Mouse (Mus musculus): Measurements from ENCODE around the gene Tnfsf13. TPM values are rescaled to one million over a fixed set of nuclear protein-coding genes. Genes with fewer than 3 reads are reported as not detected.

The Tnfsf13 gene
- total RNA-seq, 1 experiment, result 8.6 TPM

DNA sequence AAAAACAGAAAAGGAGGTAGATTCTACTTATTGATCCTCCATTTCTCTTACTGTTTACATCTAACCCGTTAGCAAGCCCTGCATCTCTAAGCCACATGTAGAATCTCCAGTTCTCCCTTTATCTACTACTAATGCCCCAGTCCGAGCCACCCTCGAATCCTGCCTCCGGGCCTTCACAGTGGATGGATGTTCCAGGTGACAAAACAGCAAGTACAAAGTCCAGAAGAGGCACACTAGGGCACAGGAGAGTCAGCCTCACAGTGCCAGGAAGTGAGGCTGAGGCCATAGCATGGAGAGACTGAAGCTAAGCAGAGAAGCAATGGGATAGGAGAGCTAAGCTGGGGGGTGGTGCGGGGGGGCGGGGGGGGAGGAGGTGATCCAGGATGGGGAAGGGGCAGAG is 7.3 kb upstream of the Tnfsf13 start:
- Histone ChIP-seq H3K9ac (ENCODE audit: insufficient read depth, low read depth, low read length, poor library complexity, severe bottlenecking) (no peak overlapping the region), H3K36me3 (ENCODE audit: control insufficient read depth, insufficient read depth, low read length, poor library complexity, severe bottlenecking) (peaks cover 8% of the 10 kb centered on the region; the same call in 1 of the 2 replicates), H3K4me3 (ENCODE audit: insufficient read depth in 1 of 2, low read depth in 1 of 2, low read length in 2 of 2, poor library complexity in 1 of 2, severe bottlenecking in 1 of 2) (no peak overlapping the region), H3K9me3 (ENCODE audit: control insufficient read depth, insufficient read depth, low read depth, low read length) (no peaks in the 10 kb centered on the region), H3K4me1 (ENCODE audit: control insufficient read depth in 2 of 2, insufficient read depth in 2 of 2, low read length in 2 of 2, poor library complexity in 1 of 2) (peaks cover 12 to 35% of the 10 kb centered on the region in 2 experiments), H3K27ac (ENCODE audit: insufficient read depth, low read depth, low read length, poor library complexity, severe bottlenecking) (no peak overlapping the region)
- no peak for TF ChIP-seq ZNF384 (IDR thresholded peaks at IDR 0.05; ENCODE audit: low read depth, low read length)
- no peak for TF ChIP-seq CHD2 (IDR thresholded peaks at IDR 0.05; ENCODE audit: low read depth, low read length)
- no peak for TF ChIP-seq MAFK (IDR thresholded peaks at IDR 0.05; ENCODE audit: insufficient read depth, low read depth, low read length)
- TF ChIP-seq ZC3H11A (IDR thresholded peaks at IDR 0.05; ENCODE audit: borderline replicate concordance, low read depth, low read length), result no peak
- TF ChIP-seq HCFC1 (IDR thresholded peaks at IDR 0.05; ENCODE audit: borderline replicate concordance, insufficient read depth, low read length), result no peak
- DNase-seq (ENCODE audit: low read depth, low spot score), result no peak
- in situ Hi-C loops (cut with MboI; ENCODE audit: low sequenced_read_pairs in 2 of 2, unreplicated experiment in 2 of 2), result no loop called here

DNA sequence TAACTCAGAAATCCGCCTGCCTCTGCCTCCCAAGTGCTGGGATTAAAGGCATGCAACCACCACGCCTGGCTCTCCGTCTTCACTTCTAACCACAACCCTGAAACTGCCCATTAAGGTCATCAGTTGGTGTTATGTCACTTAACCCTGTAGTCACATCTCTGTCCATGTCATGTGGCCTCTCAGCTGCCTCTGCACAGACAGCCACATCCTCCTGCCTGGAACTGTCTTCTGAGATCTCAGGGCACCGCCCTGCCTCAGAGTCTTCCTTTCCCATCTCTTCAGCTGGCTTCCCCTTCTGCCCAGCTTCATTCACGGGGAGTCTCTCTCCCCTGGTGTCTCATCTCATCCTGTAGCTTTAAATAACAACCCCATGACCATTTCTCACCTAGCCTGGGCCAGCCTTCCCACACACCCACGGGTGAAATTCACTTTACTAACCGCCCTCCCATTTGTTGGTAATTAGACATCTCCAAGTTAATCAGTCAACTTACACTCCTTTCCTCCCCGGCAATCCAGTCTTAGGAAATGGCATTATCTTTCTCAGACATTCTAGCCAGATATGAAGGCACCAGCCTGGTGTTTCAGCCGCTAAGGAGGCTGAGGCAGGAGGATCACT is 6.7 kb upstream of the Tnfsf13 start:
- no peak for TF ChIP-seq ZNF384 (IDR thresholded peaks at IDR 0.05; ENCODE audit: low read depth, low read length)
- TF ChIP-seq CHD2 (IDR thresholded peaks at IDR 0.05; ENCODE audit: low read depth, low read length), result no peak
- TF ChIP-seq MAFK (IDR thresholded peaks at IDR 0.05; ENCODE audit: insufficient read depth, low read depth, low read length), result no peak
- TF ChIP-seq ZC3H11A (IDR thresholded peaks at IDR 0.05; ENCODE audit: borderline replicate concordance, low read depth, low read length), result no peak
- no peak for TF ChIP-seq HCFC1 (IDR thresholded peaks at IDR 0.05; ENCODE audit: borderline replicate concordance, insufficient read depth, low read length)
- Histone ChIP-seq H3K9ac (ENCODE audit: insufficient read depth, low read depth, low read length, poor library complexity, severe bottlenecking) (no peak overlapping the region), H3K36me3 (ENCODE audit: control insufficient read depth, insufficient read depth, low read length, poor library complexity, severe bottlenecking) (peaks cover 8% of the 10 kb centered on the region; the same call in 1 of the 2 replicates), H3K4me3 (ENCODE audit: insufficient read depth in 1 of 2, low read depth in 1 of 2, low read length in 2 of 2, poor library complexity in 1 of 2, severe bottlenecking in 1 of 2) (no peak overlapping the region), H3K27ac (ENCODE audit: insufficient read depth, low read depth, low read length, poor library complexity, severe bottlenecking) (peak overlapping the region; percentile 35; the same call in 1 of the 2 replicates), H3K4me1 (ENCODE audit: control insufficient read depth in 2 of 2, insufficient read depth in 2 of 2, low read length in 2 of 2, poor library complexity in 1 of 2) (peaks cover 9 to 32% of the 10 kb centered on the region in 2 experiments; a peak in 3 of 4 replicates), H3K9me3 (ENCODE audit: control insufficient read depth, insufficient read depth, low read depth, low read length) (no peaks in the 10 kb centered on the region)
- in situ Hi-C loops (cut with MboI; ENCODE audit: low sequenced_read_pairs in 2 of 2, unreplicated experiment in 2 of 2), result no loop called here
- no peak for DNase-seq (ENCODE audit: low read depth, low spot score)

DNA sequence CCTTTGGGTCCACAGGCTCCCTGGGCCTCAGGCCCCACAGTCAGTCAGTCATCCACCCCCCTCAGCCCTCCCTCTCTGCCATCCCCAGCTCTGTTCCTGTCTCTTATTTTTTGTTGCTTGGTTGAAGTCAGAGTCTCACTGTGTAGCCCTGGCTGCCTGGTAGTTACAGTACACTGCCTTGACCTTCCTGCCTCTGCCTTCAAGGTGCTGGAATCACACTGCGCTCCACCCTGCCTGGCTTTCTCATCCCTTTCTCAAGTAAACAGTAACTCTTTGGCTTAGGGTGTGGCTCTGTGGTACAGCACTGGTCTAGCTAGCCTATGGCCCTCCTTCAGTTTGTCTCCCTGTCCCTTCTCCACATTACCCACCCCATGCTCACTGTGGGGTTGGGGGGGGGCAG is 4.3 kb upstream of the Tnfsf13 start:
- TF ChIP-seq MAFK (IDR thresholded peaks at IDR 0.05; ENCODE audit: insufficient read depth, low read depth, low read length) (no peak), HCFC1 (IDR thresholded peaks at IDR 0.05; ENCODE audit: borderline replicate concordance, insufficient read depth, low read length) (no peak), ZNF384 (IDR thresholded peaks at IDR 0.05; ENCODE audit: low read depth, low read length) (no peak), ZC3H11A (IDR thresholded peaks at IDR 0.05; ENCODE audit: borderline replicate concordance, low read depth, low read length) (no peak)
- Histone ChIP-seq H3K9me3 (ENCODE audit: control insufficient read depth, insufficient read depth, low read depth, low read length) (no peaks in the 10 kb centered on the region), H3K27ac (ENCODE audit: insufficient read depth, low read depth, low read length, poor library complexity, severe bottlenecking) (peak overlapping the region; percentile 38; the same call in 1 of the 2 replicates), H3K4me1 (ENCODE audit: control insufficient read depth in 2 of 2, insufficient read depth in 2 of 2, low read length in 2 of 2, poor library complexity in 1 of 2) (peaks cover 9 to 38% of the 10 kb centered on the region in 2 experiments; a peak in 3 of 4 replicates), H3K4me3 (ENCODE audit: insufficient read depth in 1 of 2, low read depth in 1 of 2, low read length in 2 of 2, poor library complexity in 1 of 2, severe bottlenecking in 1 of 2) (0 out of 4 replicates have a peak overlapping the region, but pooled peaks of 1 of the 2 experiments have one; percentile 6), H3K36me3 (ENCODE audit: control insufficient read depth, insufficient read depth, low read length, poor library complexity, severe bottlenecking) (peaks cover 8% of the 10 kb centered on the region; the same call in 1 of the 2 replicates), H3K9ac (ENCODE audit: insufficient read depth, low read depth, low read length, poor library complexity, severe bottlenecking) (peak overlapping the region; percentile 41; the same call in 1 of the 2 replicates)
- no peak for DNase-seq (ENCODE audit: low read depth, low spot score)
- in situ Hi-C loops (cut with MboI; ENCODE audit: low sequenced_read_pairs in 2 of 2, unreplicated experiment in 2 of 2), result no loop called here

DNA sequence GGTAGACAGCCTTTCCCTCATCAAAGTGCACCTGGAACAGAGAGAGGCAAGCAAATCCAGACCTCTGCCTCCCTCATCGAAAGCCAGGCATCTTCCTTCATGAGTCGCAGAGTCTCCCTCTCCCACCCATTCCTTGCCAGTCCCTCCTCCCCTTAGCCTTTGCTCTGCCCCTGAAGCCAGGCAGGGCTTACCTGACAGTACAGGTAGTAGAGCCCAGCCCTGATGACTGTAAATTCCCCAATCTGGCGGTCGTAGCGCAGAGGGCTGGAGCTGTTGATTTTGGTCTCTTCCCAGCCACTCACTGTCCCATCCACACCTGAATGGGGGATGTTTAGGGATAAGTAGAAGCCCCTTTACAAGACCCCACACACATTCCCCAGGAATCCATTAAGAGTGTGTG is 1.5 kb upstream of the Tnfsf13 start:
- H3K36me3 ChIP-seq (ENCODE audit: control insufficient read depth, insufficient read depth, low read length, poor library complexity, severe bottlenecking), result peaks cover 8% of the 10 kb centered on the region; the same call in 1 of the 2 replicates
- peak overlapping the region; percentile 65 for H3K9ac ChIP-seq (ENCODE audit: insufficient read depth, low read depth, low read length, poor library complexity, severe bottlenecking)
- H3K9me3 ChIP-seq (ENCODE audit: control insufficient read depth, insufficient read depth, low read depth, low read length), result no peaks in the 10 kb centered on the region
- no peak for TF ChIP-seq ZC3H11A (IDR thresholded peaks at IDR 0.05; ENCODE audit: borderline replicate concordance, low read depth, low read length)
- TF ChIP-seq HCFC1 (IDR thresholded peaks at IDR 0.05; ENCODE audit: borderline replicate concordance, insufficient read depth, low read length), result no peak
- no peak for TF ChIP-seq ZNF384 (IDR thresholded peaks at IDR 0.05; ENCODE audit: low read depth, low read length)
- TF ChIP-seq CHD2 (IDR thresholded peaks at IDR 0.05; ENCODE audit: low read depth, low read length), result no peak
- no peak for TF ChIP-seq MAFK (IDR thresholded peaks at IDR 0.05; ENCODE audit: insufficient read depth, low read depth, low read length)
- peaks cover 11 to 45% of the 10 kb centered on the region in 2 experiments for H3K4me1 ChIP-seq (ENCODE audit: control insufficient read depth in 2 of 2, insufficient read depth in 2 of 2, low read length in 2 of 2, poor library complexity in 1 of 2)
- in situ Hi-C loops (cut with MboI; ENCODE audit: low sequenced_read_pairs in 2 of 2, unreplicated experiment in 2 of 2), result no loop called here
- peak overlapping the region; percentile 53; the same call in 1 of the 2 replicates for H3K27ac ChIP-seq (ENCODE audit: insufficient read depth, low read depth, low read length, poor library complexity, severe bottlenecking)
- peak overlapping the region; percentile 3 to 41; a peak in 3 of 4 replicates for H3K4me3 ChIP-seq (ENCODE audit: insufficient read depth in 1 of 2, low read depth in 1 of 2, low read length in 2 of 2, poor library complexity in 1 of 2, severe bottlenecking in 1 of 2)
- no peak for DNase-seq (ENCODE audit: low read depth, low spot score)
